Mouse (Mus musculus) stomach, postnatal 0 days (tissue): ENCODE data around the gene Kcna2. TPM values are rescaled to one million over a fixed set of nuclear protein-coding genes. Genes with fewer than 3 reads are reported as not detected.
A peak's percentile ranks its signal among the peaks of the same experiment; 100 is the strongest.

Source experiments
- ATAC-seq: fragments of 200-750 bp; cut with Nextera tagmentation; 2 replicates; pipeline ENCODE4 v1.8.0; 2017; ENCODE audit not compliant: low FRiP score, low TSS enrichment
- DNase-seq: peaks from one replicate; pipeline ENCODE4 v3.0.0-alpha.2; 2016; ENCODE audit warnings: low spot score
- H3K27ac ChIP-seq: fragments of 300-500 bp; sonication (generic); replicated peaks from 2 replicates; pipeline ENCODE4 v1.5.1; 2014; ENCODE audit warnings: mild to moderate bottlenecking, control low read depth
- H3K27me3 ChIP-seq: fragments of 300-500 bp; sonication (generic); 2 replicates; pipeline ENCODE4 v1.6.1; 2014; ENCODE audit warnings: low read length; ENCODE audit not compliant: control insufficient read depth, insufficient read depth
- H3K36me3 ChIP-seq: fragments of 300-500 bp; sonication (generic); 2 replicates; pipeline ENCODE4 v1.6.1; 2014; ENCODE audit warnings: low read length, mixed read lengths; ENCODE audit not compliant: control insufficient read depth, insufficient read depth
- H3K4me1 ChIP-seq: fragments of 300-500 bp; sonication (generic); replicated peaks from 2 replicates; pipeline ENCODE4 v1.6.1; 2014; ENCODE audit warnings: antibody characterized with exemption; ENCODE audit not compliant: control insufficient read depth, insufficient read depth
- H3K4me2 ChIP-seq: fragments of 300-500 bp; sonication (generic); replicated peaks from 2 replicates; pipeline ENCODE4 v1.6.1; 2014; ENCODE audit warnings: low read depth, mild to moderate bottlenecking, control low read depth, moderate library complexity
- H3K4me3 ChIP-seq: fragments of 300-500 bp; sonication (generic); 2 replicates; pipeline ENCODE4 v1.5.1; 2014; ENCODE audit warnings: low read depth, low read length, control low read depth
- H3K9ac ChIP-seq: fragments of 300-500 bp; sonication (generic); 2 replicates; pipeline ENCODE4 v1.6.1; 2014; ENCODE audit warnings: mild to moderate bottlenecking, low read length, control low read depth, mixed read lengths
- H3K9me3 ChIP-seq: fragments of 300-500 bp; sonication (generic); 2 replicates; pipeline ENCODE4 v1.6.1; 2016; ENCODE audit warnings: low read length; ENCODE audit not compliant: control insufficient read depth
- CTCF ChIP-seq: IDR thresholded peaks from 2 replicates; pipeline ENCODE4 v1.5.1; 2016; ENCODE audit warnings: antibody characterized with exemption, low read depth, mild to moderate bottlenecking, moderate library complexity
- EP300 ChIP-seq: optimal IDR thresholded peaks from 2 replicates; pipeline ENCODE3; 2016; ENCODE audit warnings: antibody characterized with exemption
- WGBS: fragments of 180-500 bp; shearing (Covaris S2); extraction: QIAGEN DNeasy Blood & Tissue Kit; methylation state at CpG from one replicate; pipeline ENCODE4 v1.1.7; 2014; 5-methylcytosine and 5-hydroxymethylcytosine counted together
- polyA plus RNA-seq: library from polyadenylated mRNA; unstranded; fragments of >200 nt; fragmentation: Nextera tagmentation; extraction: Ambion mirVana; gene quantifications from 2 replicates; pipeline ENCODE4 v1.2.1, GENCODE M21; 2015

The Kcna2 gene
- polyA plus RNA-seq, 1 experiment from 2014 or later, result 0.13 TPM

- no peak overlapping the region for H3K27ac ChIP-seq
- DNase-seq (no peak), ATAC-seq (peak; percentile 64; the same call in 1 of the 2 replicates)
- no peaks in the 10 kb centered on the region for H3K9me3 ChIP-seq
- no peak overlapping the region for H3K4me2 ChIP-seq
- H3K9ac ChIP-seq, result no peak overlapping the region
- H3K36me3 ChIP-seq, result no peaks in the 10 kb centered on the region
- H3K4me1 ChIP-seq, result no peaks in the 10 kb centered on the region
- WGBS, result 50% methylated on average over 2 of the region's 2 CpGs
- TF ChIP-seq CTCF, result no peak
- TF ChIP-seq EP300, result no peak
- no peak overlapping the region for H3K4me3 ChIP-seq
- no peaks in the 10 kb centered on the region for H3K27me3 ChIP-seq
These were observed 14.8 kb downstream of the Kcna2 start for GRCm38 (mm10) chr3:107115746-107116145.

DNA sequence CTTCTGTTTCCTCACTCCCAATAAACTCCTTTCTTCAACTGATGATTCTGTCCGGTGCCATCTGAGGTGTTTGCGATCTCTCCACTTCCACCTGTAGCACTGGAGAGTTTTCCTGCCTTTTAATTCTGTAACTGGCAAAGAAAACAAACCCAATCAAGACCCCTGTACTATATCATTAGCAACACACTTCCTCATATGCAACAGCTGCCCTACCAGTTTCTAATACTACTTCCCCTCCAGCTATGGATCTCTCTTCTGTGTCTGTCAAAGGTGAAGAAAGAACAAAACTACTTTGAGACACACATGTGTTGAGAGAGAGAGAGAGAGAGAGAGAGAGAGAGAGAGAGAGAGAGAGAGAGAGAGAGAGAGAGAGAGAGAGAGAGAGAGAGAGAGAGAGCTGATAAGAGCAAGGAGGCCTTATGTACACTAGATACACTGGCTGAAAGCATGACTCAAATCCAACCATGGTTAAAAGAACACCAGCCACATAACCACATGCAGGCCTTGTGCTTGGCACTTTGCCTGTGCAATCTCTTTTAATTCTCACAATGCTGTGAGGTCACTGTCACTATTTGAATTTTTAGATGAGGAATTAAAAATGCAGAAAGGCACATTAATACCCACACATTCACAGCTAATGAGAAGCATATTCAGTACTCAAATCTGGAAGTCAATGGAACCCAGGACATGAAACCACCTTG, 19.1 kb downstream of the Kcna2 start:
- H3K4me1 ChIP-seq, result no peaks in the 10 kb centered on the region
- no peaks in the 10 kb centered on the region for H3K9me3 ChIP-seq
- H3K4me3 ChIP-seq, result no peak overlapping the region
- DNase-seq, result no peak
- H3K9ac ChIP-seq, result no peak overlapping the region
- H3K4me2 ChIP-seq, result no peak overlapping the region
- ATAC-seq, result peak; percentile 74; the same call in 1 of the 2 replicates
- WGBS, result 96% methylated on average over 2 of the region's 2 CpGs
- no peaks in the 10 kb centered on the region for H3K36me3 ChIP-seq
- H3K27ac ChIP-seq, result no peak overlapping the region
- TF ChIP-seq CTCF, result no peak
- TF ChIP-seq EP300, result no peak
- H3K27me3 ChIP-seq, result no peaks in the 10 kb centered on the region

DNA sequence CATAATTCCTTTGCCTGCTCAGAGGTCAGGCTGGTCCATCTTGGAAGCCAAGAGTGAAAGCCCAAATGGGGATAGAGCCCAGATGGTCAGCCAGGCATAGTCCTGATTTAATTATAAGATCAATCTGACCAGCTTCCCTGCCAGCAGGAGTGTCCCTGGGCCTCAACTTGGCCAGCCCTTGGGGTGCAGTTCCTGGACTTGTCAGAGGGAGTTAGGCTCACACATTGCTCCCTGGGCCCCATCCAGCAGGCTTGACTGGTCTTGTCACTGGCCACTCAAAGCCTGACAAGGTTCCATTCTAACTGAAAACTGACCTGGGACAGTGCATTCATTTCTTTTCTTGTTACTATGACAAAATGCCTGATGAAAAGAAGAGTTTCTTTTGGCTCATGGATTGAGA, 21.4 kb downstream of the Kcna2 start:
- no peaks in the 10 kb centered on the region for H3K9me3 ChIP-seq
- TF ChIP-seq CTCF (no peak), EP300 (no peak)
- no peaks in the 10 kb centered on the region for H3K36me3 ChIP-seq
- no peak overlapping the region for H3K27ac ChIP-seq
- H3K4me2 ChIP-seq, result no peak overlapping the region
- no peak overlapping the region for H3K9ac ChIP-seq
- ATAC-seq (no peak), DNase-seq (no peak)
- no peaks in the 10 kb centered on the region for H3K27me3 ChIP-seq
- H3K4me1 ChIP-seq, result no peaks in the 10 kb centered on the region
- H3K4me3 ChIP-seq, result no peak overlapping the region

DNA sequence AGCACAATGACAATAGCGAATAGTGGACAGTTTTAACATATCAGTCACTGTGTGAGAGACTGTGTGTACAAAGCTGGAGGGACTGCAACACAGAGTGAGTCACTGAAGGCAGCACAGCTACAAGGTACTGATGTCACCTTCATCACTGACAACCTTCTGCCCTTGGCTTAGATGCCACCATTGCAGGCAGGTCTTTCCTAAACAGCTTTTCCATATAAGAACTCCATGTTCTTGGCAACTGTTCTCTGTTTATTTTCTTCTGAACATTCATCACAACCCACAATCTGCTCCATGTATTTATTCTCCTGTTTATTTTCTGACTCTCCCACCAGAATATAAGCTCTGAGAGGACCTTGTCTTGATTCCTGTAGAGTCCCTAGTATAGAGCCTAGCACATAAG, 26.7 kb downstream of the Kcna2 start:
- no peaks in the 10 kb centered on the region for H3K9me3 ChIP-seq
- H3K27me3 ChIP-seq, result no peaks in the 10 kb centered on the region
- TF ChIP-seq CTCF (no peak), EP300 (no peak)
- H3K27ac ChIP-seq, result no peak overlapping the region
- H3K4me3 ChIP-seq, result no peak overlapping the region
- DNase-seq (no peak), ATAC-seq (no peak)
- no peak overlapping the region for H3K9ac ChIP-seq
- peaks cover 7% of the 10 kb centered on the region for H3K4me1 ChIP-seq
- no peaks in the 10 kb centered on the region for H3K36me3 ChIP-seq
- no peak overlapping the region for H3K4me2 ChIP-seq
- 69% methylated on average over 1 of the region's 1 CpGs for WGBS

DNA sequence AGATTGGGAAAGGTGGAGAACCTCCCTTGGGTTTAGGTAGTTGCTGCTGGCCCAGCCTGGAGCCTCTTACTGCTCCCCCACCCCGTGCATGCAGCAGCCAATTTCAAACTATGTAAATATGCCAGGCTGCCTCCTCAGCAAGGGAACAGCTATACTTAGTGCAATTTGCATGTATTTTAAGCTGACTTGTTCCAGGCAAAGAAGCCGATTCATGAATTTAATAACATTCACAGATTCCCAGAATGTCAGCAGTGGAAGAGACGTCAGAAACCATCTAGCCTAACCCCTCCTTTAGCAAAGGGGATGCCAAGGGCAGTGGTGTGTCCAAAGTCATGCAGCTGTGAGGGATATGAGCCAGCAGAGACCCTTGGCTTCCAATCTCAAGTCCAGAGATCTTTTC, 27.5 kb downstream of the Kcna2 start:
- no peaks in the 10 kb centered on the region for H3K27me3 ChIP-seq
- no peak for DNase-seq
- H3K9me3 ChIP-seq, result no peaks in the 10 kb centered on the region
- no peak overlapping the region for H3K4me3 ChIP-seq
- ATAC-seq, result peak; percentile 49; the same call in 1 of the 2 replicates
- WGBS, result 31% methylated on average over 3 of the region's 3 CpGs
- H3K9ac ChIP-seq, result no peak overlapping the region
- no peaks in the 10 kb centered on the region for H3K36me3 ChIP-seq
- 0 out of 2 replicates have a peak overlapping the region, but pooled peaks have one; percentile 45 for H3K27ac ChIP-seq
- no peak overlapping the region for H3K4me2 ChIP-seq
- H3K4me1 ChIP-seq, result peaks cover 7% of the 10 kb centered on the region
- TF ChIP-seq CTCF (no peak), EP300 (no peak)

DNA sequence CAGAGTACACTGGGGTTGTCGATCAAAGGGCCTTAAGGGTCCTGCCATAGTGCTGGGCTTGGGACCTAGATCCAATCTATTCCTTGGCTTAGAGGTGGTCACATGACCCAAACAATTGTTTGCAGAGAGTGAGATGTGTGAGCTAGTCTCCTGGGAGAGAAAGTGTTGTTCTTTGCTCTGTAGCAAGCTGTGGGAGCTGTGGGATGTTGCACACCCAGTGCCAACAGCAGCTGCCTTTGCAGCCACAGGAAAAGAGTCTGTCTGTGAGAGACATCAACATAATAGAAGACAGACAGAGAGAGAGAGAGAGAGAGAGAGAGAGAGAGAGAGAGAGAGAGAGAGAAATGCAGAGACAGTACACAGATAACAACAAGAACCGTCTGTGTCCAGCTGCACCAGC, 28.3 kb downstream of the Kcna2 start:
- ATAC-seq (no peak), DNase-seq (no peak)
- 67% methylated on average over 2 of the region's 2 CpGs for WGBS
- Histone ChIP-seq H3K4me2 (no peak overlapping the region), H3K27ac (no peak overlapping the region), H3K9me3 (no peaks in the 10 kb centered on the region), H3K4me3 (no peak overlapping the region), H3K27me3 (no peaks in the 10 kb centered on the region), H3K9ac (no peak overlapping the region), H3K36me3 (no peaks in the 10 kb centered on the region), H3K4me1 (peaks cover 7% of the 10 kb centered on the region)
- no peak for TF ChIP-seq CTCF
- TF ChIP-seq EP300, result no peak
